Mouse (Mus musculus) neutrophil, adult 83 days (primary cell): ENCODE data around the gene Cxcl15. TPM values are rescaled to one million over a fixed set of nuclear protein-coding genes. Genes with fewer than 3 reads are reported as not detected.

Experiments used
- total RNA-seq, 2 experiments: library from RNA; stranded (reverse); gene quantifications; one replicate each; pipeline ENCODE4 v1.2.4; 2023

Gene Cxcl15
- total RNA-seq = not detected

GRCm38 (mm10) chr5:90794195-90794625 is at the start of gene Cxcl15:
TSS of gene Cxcl15 (plus strand) at chr5:90794534.

GRCm38 (mm10) chr5:90759077-90760065 is 35.0 kb upstream of the Cxcl15 start, which contains the start of gene Cxcl5:
TSS of gene Cxcl5 (plus strand) at chr5:90759360.

GRCm38 (mm10) chr5:90768218-90768617 is 26.1 kb upstream of the Cxcl15 start, which contains the start of gene Ppbp:
TSS of gene Ppbp (plus strand) at chr5:90768518.

GRCm38 (mm10) chr5:90771880-90772653 is 22.3 kb upstream of the Cxcl15 start, which contains the start of gene Pf4:
TSS of gene Pf4 (plus strand) at chr5:90772435.

GRCm38 (mm10) chr5:90785659-90786588 is 8.4 kb upstream of the Cxcl15 start, which contains the start of gene Cxcl3:
TSS of gene Cxcl3 (plus strand) at chr5:90786103.

Other genes with a start within 250 kb of the Cxcl15 start
- not detected for gene 5830473C10Rik, start 233.4 kb upstream of the Cxcl15 start, total RNA-seq
- gene Rassf6, start 153.9 kb upstream of the Cxcl15 start, total RNA-seq = under 1 TPM; 0.15 to 0.53 TPM
- not detected for gene Cxcl5, start 35.2 kb upstream of the Cxcl15 start, total RNA-seq
- 1 to 10 TPM; 6.2 to 6.4 TPM for gene Ppbp, start 26.0 kb upstream of the Cxcl15 start, total RNA-seq
- gene Pf4, start 22.1 kb upstream of the Cxcl15 start, total RNA-seq = 10 to 100 TPM; 19.6 to 21.7 TPM
- gene Cxcl3, start 8.4 kb upstream of the Cxcl15 start, total RNA-seq = under 1 TPM; 0.94 to 0.95 TPM
- 1 to 10 TPM in 1 of 2 experiments, under 1 TPM in 1; 0.31 to 1.3 TPM for gene Cxcl1, start 96.7 kb downstream of the Cxcl15 start, total RNA-seq
- 100 to 1,000 TPM; 247 to 270 TPM for gene Cxcl2, start 109.3 kb downstream of the Cxcl15 start, total RNA-seq
- 1 to 10 TPM; 1.5 to 2.6 TPM for gene Mthfd2l, start 136.6 kb downstream of the Cxcl15 start, total RNA-seq
- not detected for gene Epgn, start 232.9 kb downstream of the Cxcl15 start, total RNA-seq